Mouse (Mus musculus): ENCODE data around the gene Fam57b.

- TF ChIP-seq CTCF (IDR thresholded peaks at IDR 0.05; ENCODE audit: insufficient read depth, low read length): no peak
- no peak for TF ChIP-seq POLR2A (IDR thresholded peaks at IDR 0.05; ENCODE audit: borderline replicate concordance, extremely low read depth, low read depth, low read length)
These were observed 38.9 kb upstream of the Fam57b start for GRCm38 (mm10) chr7:126758539-126758938.
